Mouse (Mus musculus) C2C12 (cell line): ENCODE measurements around the gene 1700020A23Rik.

Experiments used
- CTCF ChIP-seq: IDR thresholded peaks from one replicate; pipeline ENCODE4 v1.5.1; 2011; ENCODE audit not compliant: control insufficient read depth, insufficient read depth, insufficient read length
- MAX ChIP-seq: IDR thresholded peaks from one replicate; pipeline ENCODE4 v1.6.1; 2011; ENCODE audit warnings: mild to moderate bottlenecking, control low read depth
- USF1 ChIP-seq: IDR thresholded peaks from one replicate; pipeline ENCODE4 v1.6.1; 2011; ENCODE audit warnings: low read depth, mild to moderate bottlenecking, control low read depth, moderate library complexity

DNA sequence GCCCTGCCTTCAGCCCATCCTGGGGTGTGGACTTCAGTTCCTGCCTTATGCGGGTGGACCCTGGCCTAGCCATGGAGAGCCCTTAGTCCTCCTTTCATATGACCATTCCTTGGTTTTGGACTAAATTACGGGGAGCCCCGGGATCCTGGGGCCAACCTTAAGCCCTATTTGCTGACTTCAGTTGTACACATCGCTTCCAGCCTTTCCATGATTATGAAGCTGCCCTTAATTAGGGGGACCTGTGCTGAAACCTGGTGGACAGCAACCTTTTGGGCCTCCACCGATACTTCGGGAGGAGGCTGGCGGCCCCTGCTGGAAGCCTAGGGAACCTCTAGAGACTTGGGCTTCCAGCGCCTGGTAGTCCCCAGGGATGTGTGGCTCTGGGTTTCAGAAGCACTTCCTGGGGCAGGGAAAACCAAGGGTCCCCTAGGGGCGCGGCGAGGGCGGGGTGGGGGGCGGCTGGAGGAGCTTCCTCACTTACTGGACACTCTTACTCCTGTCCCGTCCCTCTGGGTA, 42.5 kb upstream of the 1700020A23Rik start:
- peak; percentile 70 for TF ChIP-seq CTCF
- no peak for TF ChIP-seq MAX
- TF ChIP-seq USF1: no peak
